ENCODE assay signal across 17 mouse cellular contexts in the genomic region with DNA sequence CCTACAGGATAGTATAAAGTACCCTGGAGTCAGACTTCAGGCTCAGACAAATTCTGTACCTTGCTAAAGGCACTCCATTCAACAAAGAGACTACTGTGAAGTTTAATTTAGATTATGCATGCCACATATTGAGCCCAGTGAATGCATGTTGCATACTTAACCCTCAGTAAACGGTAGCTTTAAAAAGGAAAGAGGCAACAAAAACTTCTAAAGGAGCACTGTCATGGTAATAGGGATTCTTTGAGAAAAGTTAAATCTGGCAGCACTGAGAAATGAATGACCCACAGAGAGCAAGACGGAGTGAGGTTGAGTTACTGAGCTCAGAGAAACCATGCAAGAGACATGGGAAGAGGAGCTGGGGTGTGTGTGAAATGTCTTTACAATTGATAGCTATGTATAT. TPM values are rescaled to one million over a fixed set of nuclear protein-coding genes. Genes with fewer than 3 reads are reported as not detected.
DNase-seq lines count a peak whose midpoint lies in the region; ATAC-seq and TF ChIP-seq lines count a peak whose summit lies in the region.
"Had no signal": no experiment of that assay in that cellular context is flagged by ENCODE, and none has a peak within 500 bp of the region (broad histone marks: within the 10 kb centered on the region; RNA-seq: fewer than 3 reads in every experiment).

No protein-coding gene starts in this region.

- no peaks in the 10 kb centered on the region for H3K9me3 ChIP-seq in lung, embryonic 14.5 days (ENCODE audit: low read depth, low read length)
- H3K9me3 ChIP-seq in forebrain, embryonic 14.5 days (replicated peaks; ENCODE audit: control insufficient read depth, low read length) = no peaks in the 10 kb centered on the region
- H3K9me3 ChIP-seq in midbrain, embryonic 14.5 days (ENCODE audit: control insufficient read depth, low read length) = no peaks in the 10 kb centered on the region
- H3K9me3 ChIP-seq: heart, embryonic 10.5 days; kidney, embryonic 15.5 days; limb, embryonic 13.5 days; stomach, embryonic 15.5 days had no signal

- no peak for ATAC-seq in lung, embryonic 14.5 days (ENCODE audit: insufficient read depth)
- peak; percentile 62 for ATAC-seq in forebrain, embryonic 14.5 days
- peak; percentile 63 for ATAC-seq in midbrain, embryonic 14.5 days (ENCODE audit: low FRiP score, low TSS enrichment)
- ATAC-seq in CD4-positive, CD25-positive, alpha-beta regulatory T cell, adult 4 months = no peak

- no peak for TF ChIP-seq CTCF in lung, embryonic 14.5 days (IDR thresholded peaks at IDR 0.05; ENCODE audit: low read depth)

- H3K9ac ChIP-seq in lung, embryonic 14.5 days = no peak overlapping the region
- H3K9ac ChIP-seq in forebrain, embryonic 14.5 days (ENCODE audit: low read length) = no peak overlapping the region
- no peak overlapping the region for H3K9ac ChIP-seq in midbrain, embryonic 14.5 days (replicated peaks; ENCODE audit: low read length)
- H3K9ac ChIP-seq: kidney, embryonic 15.5 days; limb, embryonic 13.5 days; stomach, embryonic 15.5 days had no signal

- no peak overlapping the region for H3K4me2 ChIP-seq in lung, embryonic 14.5 days
- H3K4me2 ChIP-seq in forebrain, embryonic 14.5 days (ENCODE audit: low read length) = 0 out of 2 replicates have a peak overlapping the region, but pooled peaks have one; percentile 3
- H3K4me2 ChIP-seq in midbrain, embryonic 14.5 days (ENCODE audit: low read length) = no peak overlapping the region
- H3K4me2 ChIP-seq: kidney, embryonic 15.5 days; limb, embryonic 13.5 days; stomach, embryonic 15.5 days had no signal

- peak overlapping the region; percentile 68; the same call in 1 of the 2 replicates for H3K27ac ChIP-seq in lung, embryonic 14.5 days (ENCODE audit: low read depth)
- no peak overlapping the region for H3K27ac ChIP-seq in forebrain, embryonic 14.5 days (ENCODE audit: low read depth, low read length)
- H3K27ac ChIP-seq in midbrain, embryonic 14.5 days (replicated peaks; ENCODE audit: low read depth, low read length) = no peak overlapping the region
- H3K27ac ChIP-seq: heart, embryonic 10.5 days; kidney, embryonic 15.5 days; limb, embryonic 13.5 days; stomach, embryonic 15.5 days had no signal

- H3K4me3 ChIP-seq in lung, embryonic 14.5 days (ENCODE audit: low read depth, low read length) = no peak overlapping the region
- H3K4me3 ChIP-seq in forebrain, embryonic 14.5 days (ENCODE audit: low read depth, low read length) = no peak overlapping the region
- no peak overlapping the region for H3K4me3 ChIP-seq in midbrain, embryonic 14.5 days (replicated peaks; ENCODE audit: low read depth, low read length)
- H3K4me3 ChIP-seq: heart, embryonic 10.5 days; kidney, embryonic 15.5 days; limb, embryonic 13.5 days; stomach, embryonic 15.5 days had no signal

- no peaks in the 10 kb centered on the region for H3K36me3 ChIP-seq in lung, embryonic 14.5 days (ENCODE audit: insufficient read depth)
- no peaks in the 10 kb centered on the region for H3K36me3 ChIP-seq in forebrain, embryonic 14.5 days (ENCODE audit: control insufficient read depth, insufficient read depth, low read length)
- no peaks in the 10 kb centered on the region for H3K36me3 ChIP-seq in midbrain, embryonic 14.5 days (ENCODE audit: control insufficient read depth, insufficient read depth, low read length)
- H3K36me3 ChIP-seq: kidney, embryonic 15.5 days; limb, embryonic 13.5 days; stomach, embryonic 15.5 days had no signal

- 41% methylated on average over 2 of the region's 2 CpGs for WGBS in lung, embryonic 14.5 days
- WGBS in forebrain, embryonic 14.5 days = 0% methylated on average over 2 of the region's 2 CpGs
- 5% methylated on average over 2 of the region's 2 CpGs for WGBS in midbrain, embryonic 14.5 days

- H3K27me3 ChIP-seq in lung, embryonic 14.5 days (ENCODE audit: insufficient read depth, low read length) = no peaks in the 10 kb centered on the region
- H3K27me3 ChIP-seq in forebrain, embryonic 14.5 days (replicated peaks; ENCODE audit: control insufficient read depth, insufficient read depth, low read length) = no peaks in the 10 kb centered on the region
- H3K27me3 ChIP-seq in midbrain, embryonic 14.5 days (ENCODE audit: control insufficient read depth, insufficient read depth, low read length) = no peaks in the 10 kb centered on the region
- H3K27me3 ChIP-seq: kidney, embryonic 15.5 days; limb, embryonic 13.5 days; stomach, embryonic 15.5 days had no signal

- DNase-seq in lung, embryonic 14.5 days = no peak
- DNase-seq in lung, postnatal 4 days = no peak
- peak; percentile 32 for DNase-seq in ZHBTc4 (ENCODE audit: low read depth, low spot score)
- peak; percentile 36 for DNase-seq in forebrain, embryonic 14.5 days (ENCODE audit: low spot score)
- peak; percentile 26 for DNase-seq in midbrain, embryonic 14.5 days
- DNase-seq in gastrocnemius, adult 18-20 months (ENCODE audit: low spot score) = no peak
- DNase-seq in ovary, postnatal 14 days (ENCODE audit: low spot score) = no peak
- DNase-seq: adrenal gland, adult 2 months; gastrocnemius, postnatal 10 days; heart, postnatal 36 days; lung, adult 18-20 months; thymus, postnatal 25 days had no signal

- H3K4me1 ChIP-seq in lung, embryonic 14.5 days (ENCODE audit: insufficient read depth) = no peaks in the 10 kb centered on the region
- H3K4me1 ChIP-seq in forebrain, embryonic 14.5 days (ENCODE audit: control insufficient read depth, insufficient read depth, low read length) = peaks cover 5% of the 10 kb centered on the region
- H3K4me1 ChIP-seq in midbrain, embryonic 14.5 days (ENCODE audit: control insufficient read depth, insufficient read depth, low read length) = no peaks in the 10 kb centered on the region
- H3K4me1 ChIP-seq: kidney, embryonic 15.5 days had no signal

RNA-seq across cellular contexts. Expression of a gene that starts 29.2 kb away (rescaled TPM):
- 18.7 and 20.3 TPM in 2 replicates for polyA plus RNA-seq in lung, embryonic 14.5 days (2014; fragmentation: Nextera tagmentation; extraction: Ambion mirVana)
- 12.1 and 16.1 TPM in 2 replicates for polyA plus RNA-seq in forebrain, embryonic 14.5 days (2014; fragmentation: Nextera tagmentation; extraction: Ambion mirVana)
- 16.0 and 19.5 TPM in 2 replicates for polyA plus RNA-seq in midbrain, embryonic 14.5 days (2014; fragmentation: Nextera tagmentation; extraction: Ambion mirVana)
- total RNA-seq in gastrocnemius, adult 18-20 months (2021) = 10 to 100 TPM; 12.1 to 19.2 TPM
- polyA plus RNA-seq in CD4-positive, CD25-positive, alpha-beta regulatory T cell, adult 4 months (2017; shearing (Covaris generic)) = 10 to 100 TPM; 14.3 to 18.0 TPM

Comparison
In these comparisons a context has a peak if more than half of its experiments do, and no peak if none do; other contexts are left out.
1. ATAC-seq: peak in forebrain, embryonic 14.5 days (single experiment) and midbrain, embryonic 14.5 days (single experiment); none in lung, embryonic 14.5 days (single experiment) and CD4-positive, CD25-positive, alpha-beta regulatory T cell, adult 4 months (single experiment).
2. DNase-seq: peak in ZHBTc4 (single experiment), forebrain, embryonic 14.5 days (single experiment) and midbrain, embryonic 14.5 days (single experiment); none in lung, embryonic 14.5 days (single experiment), lung, postnatal 4 days (0 of 2), gastrocnemius, adult 18-20 months (single experiment) and ovary, postnatal 14 days (single experiment).